Mouse (Mus musculus): ENCODE measurements around the gene Ajap1. TPM values are rescaled to one million over a fixed set of nuclear protein-coding genes. Genes with fewer than 3 reads are reported as not detected.

The Ajap1 gene
- total and polyA plus RNA-seq, 3 experiments = not detected

GRCm38 (mm10) chr4:153489116-153489515 is 6.5 kb upstream of the Ajap1 start:
- H3K4me1 ChIP-seq (ENCODE audit: control insufficient read depth in 1 of 2, insufficient read depth in 2 of 2, low read length in 2 of 2) = no peaks in the 10 kb centered on the region
- no peaks in the 10 kb centered on the region for H3K9me3 ChIP-seq (replicated peaks; ENCODE audit: insufficient read depth, low read length)
- H3K79me2 ChIP-seq (ENCODE audit: control insufficient read depth, insufficient read depth, low read length, poor library complexity) = no peaks in the 10 kb centered on the region
- no peaks in the 10 kb centered on the region for H3K36me3 ChIP-seq (ENCODE audit: control insufficient read depth in 1 of 2, insufficient read depth in 2 of 2, low read length in 2 of 2)
- H3K27me3 ChIP-seq (ENCODE audit: control insufficient read depth in 1 of 2, insufficient read depth in 2 of 2, low read length in 2 of 2) = no peaks in the 10 kb centered on the region
- TF ChIP-seq MYC (IDR thresholded peaks at IDR 0.05; ENCODE audit: low read depth, low read length) = no peak
- no peak for TF ChIP-seq MAX (IDR thresholded peaks at IDR 0.05; ENCODE audit: low read length)
- TF ChIP-seq NELFE (IDR thresholded peaks at IDR 0.05; ENCODE audit: low read depth, low read length) = no peak
- no peak for TF ChIP-seq ELF1 (IDR thresholded peaks at IDR 0.05; ENCODE audit: low read depth, low read length)
- TF ChIP-seq POLR2A (IDR thresholded peaks at IDR 0.05; ENCODE audit: control insufficient read depth in 1 of 2, insufficient read depth in 1 of 2, low read depth in 1 of 2, low read length in 2 of 2, poor library complexity in 1 of 2) = no peak
- no peak for TF ChIP-seq MEF2A (IDR thresholded peaks at IDR 0.05; ENCODE audit: extremely low read depth, insufficient replicate concordance, low read depth, low read length, poor library complexity, severe bottlenecking)
- no peak for TF ChIP-seq RAD21 (IDR thresholded peaks at IDR 0.05; ENCODE audit: low read depth, low read length)
- TF ChIP-seq TAL1 (IDR thresholded peaks at IDR 0.05; ENCODE audit: low read length) = no peak
- no peak for TF ChIP-seq JUND (IDR thresholded peaks at IDR 0.05; ENCODE audit: low read depth, low read length)
- no peak for TF ChIP-seq KAT2A (conservative IDR thresholded peaks at IDR 0.05; ENCODE audit: low read depth, low read length)
- TF ChIP-seq SMC3 (IDR thresholded peaks at IDR 0.05; ENCODE audit: low read depth, low read length) = no peak
- no peak for TF ChIP-seq EP300 (IDR thresholded peaks at IDR 0.05; ENCODE audit: low read depth in 1 of 2, low read length in 2 of 2)
- no peak for TF ChIP-seq NRF1 (IDR thresholded peaks at IDR 0.05; ENCODE audit: insufficient read depth, low read depth, low read length, poor library complexity, severe bottlenecking)
- TF ChIP-seq HCFC1 (IDR thresholded peaks at IDR 0.05; ENCODE audit: low read depth, low read length) = no peak
- no peak for TF ChIP-seq POLR2AphosphoS2 (IDR thresholded peaks at IDR 0.05; ENCODE audit: low read length)
- no peak for TF ChIP-seq BHLHE40 (IDR thresholded peaks at IDR 0.05; ENCODE audit: borderline replicate concordance, low read depth, low read length)
- TF ChIP-seq TBP (IDR thresholded peaks at IDR 0.05; ENCODE audit: low read depth, low read length) = no peak
- no peak for TF ChIP-seq ZC3H11A (IDR thresholded peaks at IDR 0.05; ENCODE audit: low read depth, low read length)
- TF ChIP-seq UBTF (IDR thresholded peaks at IDR 0.05; ENCODE audit: borderline replicate concordance, insufficient read depth, low read depth, low read length) = no peak
- no peak for TF ChIP-seq MYB (IDR thresholded peaks at IDR 0.05; ENCODE audit: low read depth, low read length)
- no peak overlapping the region for H3K4me3 ChIP-seq (ENCODE audit: control insufficient read depth in 1 of 2, insufficient read depth in 1 of 2, low read depth in 2 of 2, low read length in 2 of 2)
- H3K9ac ChIP-seq (ENCODE audit: control insufficient read depth, low read depth, low read length, poor library complexity, severe bottlenecking) = no peak overlapping the region
- H3K27ac ChIP-seq (ENCODE audit: control insufficient read depth, low read depth, low read length) = no peak overlapping the region
- DNase-seq (ENCODE audit: low read depth, low spot score) = no peak

- no peak overlapping the region for H3K4me3 ChIP-seq (ENCODE audit: control insufficient read depth in 1 of 2, insufficient read depth in 1 of 2, low read depth in 2 of 2, low read length in 2 of 2)
- no peaks in the 10 kb centered on the region for H3K36me3 ChIP-seq (ENCODE audit: control insufficient read depth in 1 of 2, insufficient read depth in 2 of 2, low read length in 2 of 2)
- no peaks in the 10 kb centered on the region for H3K79me2 ChIP-seq (ENCODE audit: control insufficient read depth, insufficient read depth, low read length, poor library complexity)
- H3K4me1 ChIP-seq (ENCODE audit: control insufficient read depth in 1 of 2, insufficient read depth in 2 of 2, low read length in 2 of 2) = no peaks in the 10 kb centered on the region
- H3K9me3 ChIP-seq (replicated peaks; ENCODE audit: insufficient read depth, low read length) = no peaks in the 10 kb centered on the region
- no peaks in the 10 kb centered on the region for H3K27me3 ChIP-seq (ENCODE audit: control insufficient read depth in 1 of 2, insufficient read depth in 2 of 2, low read length in 2 of 2)
- TF ChIP-seq UBTF (IDR thresholded peaks at IDR 0.05; ENCODE audit: borderline replicate concordance, insufficient read depth, low read depth, low read length) (no peak), ELF1 (IDR thresholded peaks at IDR 0.05; ENCODE audit: low read depth, low read length) (no peak), JUND (IDR thresholded peaks at IDR 0.05; ENCODE audit: low read depth, low read length) (no peak), ZKSCAN1 (IDR thresholded peaks at IDR 0.05; ENCODE audit: low read depth, low read length) (no peak)
- DNase-seq (ENCODE audit: low read depth, low spot score) = no peak
- no peak overlapping the region for H3K27ac ChIP-seq (ENCODE audit: control insufficient read depth, low read depth, low read length)
- H3K9ac ChIP-seq (ENCODE audit: control insufficient read depth, low read depth, low read length, poor library complexity, severe bottlenecking) = no peak overlapping the region
Measured at GRCm38 (mm10) chr4:153485913-153486312, 3.3 kb upstream of the Ajap1 start.
